Mouse (Mus musculus) bone marrow macrophage, adult 2 months (primary cell): ENCODE data around the gene Lrrc9.

Source experiments
- CTCF ChIP-seq: IDR thresholded peaks from 2 replicates; pipeline ENCODE4 v1.5.1; 2012; ENCODE audit warnings: low read depth, mild to moderate bottlenecking, low read length, moderate library complexity
- POLR2A ChIP-seq: IDR thresholded peaks from 2 replicates; pipeline ENCODE4 v1.6.1; 2012; ENCODE audit warnings: mild to moderate bottlenecking, low read depth, low read length, borderline replicate concordance

GRCm38 (mm10) chr12:72532303-72532702, 90.6 kb downstream of the Lrrc9 start:
- TF ChIP-seq CTCF (no peak), POLR2A (no peak)
